Mouse (Mus musculus) liver, adult 2 months (tissue): Measurements from ENCODE around the gene G3bp2.

Experiments
- CTCF ChIP-seq: fragments of 200-500 bp; IDR thresholded peaks from 2 replicates; pipeline ENCODE4 v1.5.1; 2011; ENCODE audit warnings: low read depth, low read length, control low read depth
- POLR2A ChIP-seq: fragments of 200-500 bp; IDR thresholded peaks from 2 replicates; pipeline ENCODE4 v1.6.1; 2011; ENCODE audit warnings: low read length, control low read depth; ENCODE audit not compliant: insufficient read depth; ENCODE audit errors: extremely low read depth

DNA sequence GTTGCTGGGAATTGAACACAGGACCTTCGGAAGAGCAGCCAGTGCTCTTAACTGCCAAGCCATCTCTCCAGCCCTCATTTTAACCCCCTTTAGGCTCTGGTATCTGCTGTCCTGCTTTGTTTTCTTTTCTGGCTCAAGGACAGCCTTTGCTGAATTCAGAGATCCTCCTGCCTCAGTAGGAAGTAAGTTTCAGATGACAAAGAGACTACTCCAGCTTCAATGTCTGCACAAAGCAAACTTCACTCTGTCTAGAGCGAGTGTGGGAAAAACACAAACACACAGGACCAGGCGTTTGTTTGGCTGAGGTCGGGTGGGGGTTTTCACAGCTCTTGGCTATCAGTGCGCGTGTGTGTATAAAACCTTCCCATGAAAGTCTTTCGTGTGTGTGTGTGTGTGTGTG, 30.0 kb upstream of the G3bp2 start:
- TF ChIP-seq CTCF (no peak), POLR2A (no peak)
